Mouse (Mus musculus): ENCODE results near the gene Card14. TPM values are rescaled to one million over a fixed set of nuclear protein-coding genes. Genes with fewer than 3 reads are reported as not detected.
A peak's percentile ranks its signal among the peaks of the same experiment; 100 is the strongest.

Card14 gene
- polyA plus RNA-seq, 1 experiment from 2014 or later, result 1.9 TPM

- Histone ChIP-seq H3K4me3 (ENCODE audit: low read depth, low read length) (peak overlapping the region; percentile 57), H3K9ac (ENCODE audit: low read length) (peak overlapping the region; percentile 63), H3K36me3 (ENCODE audit: control insufficient read depth, insufficient read depth, low read length) (0 out of 2 replicates have a peak, but pooled peaks cover 2% of the 10 kb centered on the region), H3K27ac (replicated peaks) (peak overlapping the region; percentile 82), H3K4me2 (replicated peaks; ENCODE audit: low read depth) (peak overlapping the region; percentile 74), H3K4me1 (replicated peaks; ENCODE audit: control insufficient read depth, insufficient read depth) (no peaks in the 10 kb centered on the region; the same call in 1 of the 2 replicates), H3K27me3 (ENCODE audit: control insufficient read depth, insufficient read depth, low read length) (no peaks in the 10 kb centered on the region), H3K9me3 (ENCODE audit: control insufficient read depth, low read length) (no peaks in the 10 kb centered on the region)
- DNase-seq (ENCODE audit: low spot score) (no peak), ATAC-seq (ENCODE audit: low FRiP score, low TSS enrichment) (no peak)
- WGBS, result 27% methylated on average over 7 of the region's 7 CpGs
- TF ChIP-seq CTCF (IDR thresholded peaks at IDR 0.05; ENCODE audit: low read depth), result no peak
- TF ChIP-seq EP300 (optimal IDR thresholded peaks at IDR 0.05), result no peak
Observed at GRCm38 (mm10) chr11:119393483-119393804, 85.9 kb downstream of the Card14 start.

- Histone ChIP-seq H3K27ac (replicated peaks) (no peak overlapping the region), H3K4me3 (ENCODE audit: low read depth, low read length) (peak overlapping the region; percentile 57), H3K4me2 (replicated peaks; ENCODE audit: low read depth) (peak overlapping the region; percentile 74), H3K36me3 (ENCODE audit: control insufficient read depth, insufficient read depth, low read length) (0 out of 2 replicates have a peak, but pooled peaks cover 2% of the 10 kb centered on the region), H3K4me1 (replicated peaks; ENCODE audit: control insufficient read depth, insufficient read depth) (no peaks in the 10 kb centered on the region; the same call in 1 of the 2 replicates), H3K9ac (ENCODE audit: low read length) (peak overlapping the region; percentile 63; the same call in 1 of the 2 replicates), H3K27me3 (ENCODE audit: control insufficient read depth, insufficient read depth, low read length) (no peaks in the 10 kb centered on the region), H3K9me3 (ENCODE audit: control insufficient read depth, low read length) (no peaks in the 10 kb centered on the region)
- ATAC-seq (ENCODE audit: low FRiP score, low TSS enrichment), result no peak
- DNase-seq (ENCODE audit: low spot score), result peak; percentile 46
- WGBS, result 60% methylated on average over 6 of the region's 6 CpGs
- TF ChIP-seq CTCF (IDR thresholded peaks at IDR 0.05; ENCODE audit: low read depth) (no peak), EP300 (optimal IDR thresholded peaks at IDR 0.05) (no peak)
Observed at GRCm38 (mm10) chr11:119394210-119394609, 86.6 kb downstream of the Card14 start.

MicroRNAs encoded within 50 kb of the gene (microRNA counts, 519-probe panel; counts per million panel counts)
- microRNA mmu-miR-1932, result not detected

Small RNAs within 50 kb of the gene (microRNA-seq; reads per million reads assigned to microRNA genes)
- not detected for gene Mir1932

Other genes with a start within 250 kb of the Card14 start
- gene Cbx4, start 221.5 kb upstream of the Card14 start, polyA plus RNA-seq (2015; fragmentation: Nextera tagmentation; extraction: Ambion mirVana), result 9.6 and 11.2 TPM in 2 replicates
- 4.8 and 6.3 TPM in 2 replicates for gene Tbc1d16, start 79.3 kb upstream of the Card14 start, polyA plus RNA-seq (2015; fragmentation: Nextera tagmentation; extraction: Ambion mirVana)
- gene Ccdc40, start 79.2 kb upstream of the Card14 start, polyA plus RNA-seq (2015; fragmentation: Nextera tagmentation; extraction: Ambion mirVana), result 0.92 and 1.2 TPM in 2 replicates
- 30.8 and 35.5 TPM in 2 replicates for gene Gaa, start 39.9 kb upstream of the Card14 start, polyA plus RNA-seq (2015; fragmentation: Nextera tagmentation; extraction: Ambion mirVana)
- 183 and 197 TPM in 2 replicates for gene Eif4a3, start 7.7 kb upstream of the Card14 start, polyA plus RNA-seq (2015; fragmentation: Nextera tagmentation; extraction: Ambion mirVana)
- gene Sgsh, start 47.8 kb downstream of the Card14 start, polyA plus RNA-seq (2015; fragmentation: Nextera tagmentation; extraction: Ambion mirVana), result 6.7 and 7.7 TPM in 2 replicates
- gene Slc26a11, start 47.8 kb downstream of the Card14 start, polyA plus RNA-seq (2015; fragmentation: Nextera tagmentation; extraction: Ambion mirVana), result 3.6 and 4.7 TPM in 2 replicates
- gene Rnf213, start 85.3 kb downstream of the Card14 start, polyA plus RNA-seq (2015; fragmentation: Nextera tagmentation; extraction: Ambion mirVana), result 4.4 and 5.5 TPM in 2 replicates
- 9.2 and 12.8 TPM in 2 replicates for gene Endov, start 183.6 kb downstream of the Card14 start, polyA plus RNA-seq (2015; fragmentation: Nextera tagmentation; extraction: Ambion mirVana)
- 0.13 and 0.16 TPM in 2 replicates for gene Nptx1, start 240.0 kb downstream of the Card14 start, polyA plus RNA-seq (2015; fragmentation: Nextera tagmentation; extraction: Ambion mirVana)